Mouse (Mus musculus): Measurements from ENCODE around the gene Luc7l3.

DNA sequence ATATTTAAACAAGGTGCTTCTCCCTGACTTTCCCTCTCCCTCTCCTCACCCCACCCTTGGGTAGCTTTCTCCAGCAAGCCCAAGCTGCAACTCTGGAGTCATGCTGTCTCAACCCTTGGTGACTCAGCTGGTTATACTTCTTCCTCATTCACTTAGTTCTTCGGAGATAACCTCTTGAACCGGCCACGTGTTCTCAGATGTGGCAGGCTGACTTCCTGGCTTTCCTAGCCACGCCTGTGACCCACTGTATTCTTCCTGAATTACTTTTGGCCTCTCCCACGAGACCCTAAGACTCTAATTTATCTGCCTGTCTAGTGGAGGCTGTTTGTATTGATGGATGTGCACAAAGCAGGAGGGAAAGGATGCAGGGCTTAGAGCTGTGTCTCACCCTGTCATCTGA, 49.0 kb upstream of the Luc7l3 start:
- no peak for TF ChIP-seq CTCF (IDR thresholded peaks at IDR 0.05; ENCODE audit: low read depth)
- no peak for TF ChIP-seq EP300 (IDR thresholded peaks at IDR 0.05; ENCODE audit: low read depth)

Measured in liver, embryonic 14.5 days (tissue).